Mouse (Mus musculus): ENCODE data around the gene Pde6b. TPM values are rescaled to one million over a fixed set of nuclear protein-coding genes. Genes with fewer than 3 reads are reported as not detected.

Pde6b gene
- polyA plus RNA-seq, 1 experiment, result not detected

- Histone ChIP-seq H3K27ac (ENCODE audit: insufficient read depth, low read length) (no peak within 1 kb of the TSS), H3K9ac (ENCODE audit: low read depth, poor library complexity, severe bottlenecking) (peak within 1 kb of the TSS; percentile 69), H3K9me3 (replicated peaks; ENCODE audit: control insufficient read depth, insufficient read depth, low read length, poor library complexity, severe bottlenecking) (no peaks in the 10 kb centered on the region), H3K27me3 (ENCODE audit: control insufficient read depth, insufficient read depth, low read length, poor library complexity, severe bottlenecking) (peaks cover 40% of the 10 kb centered on the region), H3K36me3 (ENCODE audit: control insufficient read depth, insufficient read depth, low read length, poor library complexity, severe bottlenecking) (no peaks in the 10 kb centered on the region), H3K4me1 (ENCODE audit: control insufficient read depth, insufficient read depth, low read length) (no peaks in the 10 kb centered on the region), H3K4me3 (ENCODE audit: low read depth, low read length) (peak within 1 kb of the TSS; percentile 58)
- TF ChIP-seq POLR2A (IDR thresholded peaks at IDR 0.05; ENCODE audit: insufficient read depth, low read length) (no peak), CTCF (IDR thresholded peaks at IDR 0.05; ENCODE audit: low read depth, low read length) (no peak), EP300 (IDR thresholded peaks at IDR 0.05; ENCODE audit: insufficient read depth, low read depth, low read length) (no peak)
These were observed 20.3 kb upstream of the Pde6b start, which contains the start of gene Gm42517 for GRCm38 (mm10) chr5:108367871-108368332. TSS of gene Gm42517 (minus strand) at chr5:108367922.

GRCm38 (mm10) chr5:108368446-108368845 is 19.7 kb upstream of the Pde6b start:
- Histone ChIP-seq H3K9ac (ENCODE audit: low read depth, poor library complexity, severe bottlenecking) (no peak overlapping the region), H3K4me1 (ENCODE audit: control insufficient read depth, insufficient read depth, low read length) (no peaks in the 10 kb centered on the region), H3K9me3 (replicated peaks; ENCODE audit: control insufficient read depth, insufficient read depth, low read length, poor library complexity, severe bottlenecking) (no peaks in the 10 kb centered on the region), H3K27ac (ENCODE audit: insufficient read depth, low read length) (no peak overlapping the region), H3K27me3 (ENCODE audit: control insufficient read depth, insufficient read depth, low read length, poor library complexity, severe bottlenecking) (peaks cover 40% of the 10 kb centered on the region), H3K4me3 (ENCODE audit: low read depth, low read length) (peak overlapping the region; percentile 47), H3K36me3 (ENCODE audit: control insufficient read depth, insufficient read depth, low read length, poor library complexity, severe bottlenecking) (no peaks in the 10 kb centered on the region)
- TF ChIP-seq EP300 (IDR thresholded peaks at IDR 0.05; ENCODE audit: insufficient read depth, low read depth, low read length) (no peak), CTCF (IDR thresholded peaks at IDR 0.05; ENCODE audit: low read depth, low read length) (no peak), POLR2A (IDR thresholded peaks at IDR 0.05; ENCODE audit: insufficient read depth, low read length) (no peak)

GRCm38 (mm10) chr5:108368851-108369621 is 19.2 kb upstream of the Pde6b start:
- H3K27me3 ChIP-seq (ENCODE audit: control insufficient read depth, insufficient read depth, low read length, poor library complexity, severe bottlenecking), result peaks cover 40% of the 10 kb centered on the region
- H3K9me3 ChIP-seq (replicated peaks; ENCODE audit: control insufficient read depth, insufficient read depth, low read length, poor library complexity, severe bottlenecking), result no peaks in the 10 kb centered on the region
- TF ChIP-seq CTCF (IDR thresholded peaks at IDR 0.05; ENCODE audit: low read depth, low read length), result no peak
- TF ChIP-seq POLR2A (IDR thresholded peaks at IDR 0.05; ENCODE audit: insufficient read depth, low read length), result no peak
- TF ChIP-seq EP300 (IDR thresholded peaks at IDR 0.05; ENCODE audit: insufficient read depth, low read depth, low read length), result no peak
- H3K9ac ChIP-seq (ENCODE audit: low read depth, poor library complexity, severe bottlenecking), result 0 out of 2 replicates have a peak overlapping the region, but pooled peaks have one; percentile 12
- H3K4me3 ChIP-seq (ENCODE audit: low read depth, low read length), result peak overlapping the region; percentile 47
- no peak overlapping the region for H3K27ac ChIP-seq (ENCODE audit: insufficient read depth, low read length)
- H3K4me1 ChIP-seq (ENCODE audit: control insufficient read depth, insufficient read depth, low read length), result no peaks in the 10 kb centered on the region
- no peaks in the 10 kb centered on the region for H3K36me3 ChIP-seq (ENCODE audit: control insufficient read depth, insufficient read depth, low read length, poor library complexity, severe bottlenecking)

GRCm38 (mm10) chr5:108369964-108370363 is 18.2 kb upstream of the Pde6b start:
- H3K4me3 ChIP-seq (ENCODE audit: low read depth, low read length), result no peak overlapping the region
- no peak for TF ChIP-seq POLR2A (IDR thresholded peaks at IDR 0.05; ENCODE audit: insufficient read depth, low read length)
- TF ChIP-seq EP300 (IDR thresholded peaks at IDR 0.05; ENCODE audit: insufficient read depth, low read depth, low read length), result no peak
- TF ChIP-seq CTCF (IDR thresholded peaks at IDR 0.05; ENCODE audit: low read depth, low read length), result no peak
- no peaks in the 10 kb centered on the region for H3K4me1 ChIP-seq (ENCODE audit: control insufficient read depth, insufficient read depth, low read length)
- no peak overlapping the region for H3K27ac ChIP-seq (ENCODE audit: insufficient read depth, low read length)
- no peak overlapping the region for H3K9ac ChIP-seq (ENCODE audit: low read depth, poor library complexity, severe bottlenecking)
- H3K36me3 ChIP-seq (ENCODE audit: control insufficient read depth, insufficient read depth, low read length, poor library complexity, severe bottlenecking), result no peaks in the 10 kb centered on the region
- H3K27me3 ChIP-seq (ENCODE audit: control insufficient read depth, insufficient read depth, low read length, poor library complexity, severe bottlenecking), result peaks cover 40% of the 10 kb centered on the region
- no peaks in the 10 kb centered on the region for H3K9me3 ChIP-seq (replicated peaks; ENCODE audit: control insufficient read depth, insufficient read depth, low read length, poor library complexity, severe bottlenecking)

GRCm38 (mm10) chr5:108374079-108374478 is 14.1 kb upstream of the Pde6b start:
- H3K4me3 ChIP-seq (ENCODE audit: low read depth, low read length), result no peak overlapping the region
- TF ChIP-seq EP300 (IDR thresholded peaks at IDR 0.05; ENCODE audit: insufficient read depth, low read depth, low read length) (no peak), CTCF (IDR thresholded peaks at IDR 0.05; ENCODE audit: low read depth, low read length) (no peak), POLR2A (IDR thresholded peaks at IDR 0.05; ENCODE audit: insufficient read depth, low read length) (no peak)
- peaks cover 12% of the 10 kb centered on the region for H3K27me3 ChIP-seq (ENCODE audit: control insufficient read depth, insufficient read depth, low read length, poor library complexity, severe bottlenecking)
- H3K4me1 ChIP-seq (ENCODE audit: control insufficient read depth, insufficient read depth, low read length), result no peaks in the 10 kb centered on the region
- H3K9ac ChIP-seq (ENCODE audit: low read depth, poor library complexity, severe bottlenecking), result no peak overlapping the region
- no peaks in the 10 kb centered on the region for H3K9me3 ChIP-seq (replicated peaks; ENCODE audit: control insufficient read depth, insufficient read depth, low read length, poor library complexity, severe bottlenecking)
- no peaks in the 10 kb centered on the region for H3K36me3 ChIP-seq (ENCODE audit: control insufficient read depth, insufficient read depth, low read length, poor library complexity, severe bottlenecking)
- no peak overlapping the region for H3K27ac ChIP-seq (ENCODE audit: insufficient read depth, low read length)

GRCm38 (mm10) chr5:108376059-108376458 is 12.1 kb upstream of the Pde6b start:
- H3K4me3 ChIP-seq (ENCODE audit: low read depth, low read length), result no peak overlapping the region
- H3K9me3 ChIP-seq (replicated peaks; ENCODE audit: control insufficient read depth, insufficient read depth, low read length, poor library complexity, severe bottlenecking), result no peaks in the 10 kb centered on the region
- H3K27ac ChIP-seq (ENCODE audit: insufficient read depth, low read length), result no peak overlapping the region
- H3K9ac ChIP-seq (ENCODE audit: low read depth, poor library complexity, severe bottlenecking), result no peak overlapping the region
- TF ChIP-seq EP300 (IDR thresholded peaks at IDR 0.05; ENCODE audit: insufficient read depth, low read depth, low read length) (no peak), CTCF (IDR thresholded peaks at IDR 0.05; ENCODE audit: low read depth, low read length) (no peak), POLR2A (IDR thresholded peaks at IDR 0.05; ENCODE audit: insufficient read depth, low read length) (no peak)
- H3K27me3 ChIP-seq (ENCODE audit: control insufficient read depth, insufficient read depth, low read length, poor library complexity, severe bottlenecking), result no peaks in the 10 kb centered on the region
- no peaks in the 10 kb centered on the region for H3K36me3 ChIP-seq (ENCODE audit: control insufficient read depth, insufficient read depth, low read length, poor library complexity, severe bottlenecking)
- H3K4me1 ChIP-seq (ENCODE audit: control insufficient read depth, insufficient read depth, low read length), result no peaks in the 10 kb centered on the region

All from ES-Bruce4 (cell line).